Mouse (Mus musculus): ENCODE data around the gene Cdyl. TPM values are rescaled to one million over a fixed set of nuclear protein-coding genes. Genes with fewer than 3 reads are reported as not detected.

The Cdyl gene
- polyA plus RNA-seq, 1 experiment from 2014 or later, result 12.0 TPM

DNA sequence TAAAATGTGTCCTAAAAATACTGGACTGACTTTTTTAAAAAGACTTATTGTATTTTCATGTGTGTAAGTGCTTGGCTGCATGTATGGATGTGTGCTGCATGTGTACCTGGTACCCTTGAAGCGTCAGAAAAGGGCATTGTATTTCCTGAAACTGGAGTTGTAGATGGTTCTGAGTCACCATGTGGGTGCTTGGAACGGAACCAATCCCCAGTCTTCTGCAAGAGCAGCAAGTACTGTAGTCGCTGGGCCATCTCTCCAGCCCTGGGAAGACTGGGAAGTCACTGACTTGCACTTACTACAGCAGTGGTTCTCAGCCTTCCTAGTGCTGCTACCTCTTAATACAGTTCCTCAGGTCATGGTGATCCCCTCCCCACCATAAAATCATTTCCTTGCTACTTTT lies 122.1 kb downstream of the Cdyl start:
- Histone ChIP-seq H3K27ac (ENCODE audit: low read depth, low read length) (no peak overlapping the region), H3K9ac (ENCODE audit: low read depth, low read length) (no peak overlapping the region), H3K4me1 (replicated peaks; ENCODE audit: control insufficient read depth, insufficient read depth, low read length) (no peaks in the 10 kb centered on the region), H3K9me3 (ENCODE audit: control insufficient read depth, low read length) (no peaks in the 10 kb centered on the region), H3K36me3 (ENCODE audit: control insufficient read depth, insufficient read depth, low read length) (no peaks in the 10 kb centered on the region), H3K4me3 (ENCODE audit: low read depth, low read length) (no peak overlapping the region), H3K4me2 (replicated peaks; ENCODE audit: low read depth, low read length) (no peak overlapping the region), H3K27me3 (ENCODE audit: control insufficient read depth, insufficient read depth, low read length) (no peaks in the 10 kb centered on the region)
- no peak for ATAC-seq (ENCODE audit: low FRiP score)
- DNase-seq (ENCODE audit: low spot score), result no peak
- WGBS, result 79% methylated on average over 3 of the region's 3 CpGs

DNA sequence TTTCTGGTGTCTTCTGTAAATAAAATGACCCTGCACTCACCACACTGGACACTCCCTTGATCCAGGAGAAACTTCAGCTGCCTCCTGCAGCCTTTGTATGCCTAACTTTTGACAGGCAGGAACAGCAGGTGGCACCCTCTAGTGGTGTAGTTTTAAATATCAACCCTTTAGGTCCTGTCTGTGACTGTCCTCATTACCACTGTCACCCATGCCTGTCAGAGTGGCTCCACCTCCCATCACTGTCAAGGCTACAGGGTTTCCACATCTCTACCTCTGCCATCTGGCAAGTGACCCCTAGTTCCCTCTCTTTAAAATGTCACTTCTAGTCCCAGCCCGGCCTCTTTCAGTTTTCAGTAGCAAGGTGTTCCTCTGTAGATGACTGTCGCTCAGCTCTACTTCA lies 123.3 kb downstream of the Cdyl start:
- DNase-seq (ENCODE audit: low spot score) (peak; percentile 64), ATAC-seq (ENCODE audit: low FRiP score) (no peak)
- Histone ChIP-seq H3K27me3 (ENCODE audit: control insufficient read depth, insufficient read depth, low read length) (no peaks in the 10 kb centered on the region), H3K36me3 (ENCODE audit: control insufficient read depth, insufficient read depth, low read length) (no peaks in the 10 kb centered on the region), H3K9me3 (ENCODE audit: control insufficient read depth, low read length) (no peaks in the 10 kb centered on the region), H3K4me1 (replicated peaks; ENCODE audit: control insufficient read depth, insufficient read depth, low read length) (no peaks in the 10 kb centered on the region), H3K4me3 (ENCODE audit: low read depth, low read length) (no peak overlapping the region), H3K9ac (ENCODE audit: low read depth, low read length) (no peak overlapping the region), H3K4me2 (replicated peaks; ENCODE audit: low read depth, low read length) (no peak overlapping the region), H3K27ac (ENCODE audit: low read depth, low read length) (no peak overlapping the region)
- 80% methylated on average over 2 of the region's 2 CpGs for WGBS

DNA sequence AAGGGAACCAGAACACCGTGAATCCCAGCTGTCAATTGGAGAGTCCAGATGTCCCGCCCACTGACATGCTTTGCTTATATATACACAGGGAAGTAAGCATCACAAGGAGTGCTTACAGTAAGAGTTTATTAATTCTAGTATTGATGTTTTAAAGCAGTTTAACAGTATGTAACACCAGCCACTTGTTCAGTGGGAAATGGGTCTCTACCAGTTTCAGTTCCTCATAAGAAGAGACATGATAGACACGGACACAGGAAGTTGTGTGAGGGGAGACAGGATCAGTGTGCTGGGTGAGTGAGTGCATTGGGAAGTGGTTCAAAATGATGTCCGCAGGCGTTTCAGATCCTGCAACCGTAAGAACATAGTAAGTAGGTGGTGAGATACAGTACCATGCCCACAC lies 123.9 kb downstream of the Cdyl start:
- 90% methylated on average over 6 of the region's 6 CpGs for WGBS
- ATAC-seq (ENCODE audit: low FRiP score), result no peak
- no peaks in the 10 kb centered on the region for H3K36me3 ChIP-seq (ENCODE audit: control insufficient read depth, insufficient read depth, low read length)

DNA sequence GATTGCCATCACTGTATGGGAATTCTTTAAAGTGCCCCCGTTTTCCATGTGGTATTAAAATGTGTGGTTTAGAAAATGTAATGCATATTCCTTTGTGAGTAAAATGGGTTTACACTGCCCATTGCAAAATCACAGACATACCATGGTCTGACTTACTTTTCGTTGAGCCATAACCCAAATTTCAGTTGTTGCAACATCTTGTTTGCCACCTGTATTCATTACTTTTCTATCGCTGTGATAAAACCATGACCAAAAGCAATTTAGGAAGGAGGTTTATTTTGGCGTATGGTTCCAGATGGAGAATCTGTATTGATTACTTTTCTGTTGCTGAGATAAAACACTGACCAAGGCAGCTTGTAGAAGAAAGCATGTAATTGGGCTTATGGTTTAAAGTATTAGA lies 124.6 kb downstream of the Cdyl start:
- whole genome bisulfite sequencing, result 87% methylated on average over 4 of the region's 4 CpGs
- no peak overlapping the region for H3K4me3 ChIP-seq (ENCODE audit: low read depth, low read length)

More for the DNA sequence above, 123.9 kb downstream of the Cdyl start:
- Histone ChIP-seq H3K27me3 (ENCODE audit: control insufficient read depth, insufficient read depth, low read length) (no peaks in the 10 kb centered on the region), H3K4me3 (ENCODE audit: low read depth, low read length) (no peak overlapping the region), H3K9ac (ENCODE audit: low read depth, low read length) (no peak overlapping the region), H3K4me1 (replicated peaks; ENCODE audit: control insufficient read depth, insufficient read depth, low read length) (no peaks in the 10 kb centered on the region), H3K4me2 (replicated peaks; ENCODE audit: low read depth, low read length) (no peak overlapping the region), H3K27ac (ENCODE audit: low read depth, low read length) (no peak overlapping the region), H3K9me3 (ENCODE audit: control insufficient read depth, low read length) (no peaks in the 10 kb centered on the region)
- no peak for DNase-seq (ENCODE audit: low spot score)

DNA sequence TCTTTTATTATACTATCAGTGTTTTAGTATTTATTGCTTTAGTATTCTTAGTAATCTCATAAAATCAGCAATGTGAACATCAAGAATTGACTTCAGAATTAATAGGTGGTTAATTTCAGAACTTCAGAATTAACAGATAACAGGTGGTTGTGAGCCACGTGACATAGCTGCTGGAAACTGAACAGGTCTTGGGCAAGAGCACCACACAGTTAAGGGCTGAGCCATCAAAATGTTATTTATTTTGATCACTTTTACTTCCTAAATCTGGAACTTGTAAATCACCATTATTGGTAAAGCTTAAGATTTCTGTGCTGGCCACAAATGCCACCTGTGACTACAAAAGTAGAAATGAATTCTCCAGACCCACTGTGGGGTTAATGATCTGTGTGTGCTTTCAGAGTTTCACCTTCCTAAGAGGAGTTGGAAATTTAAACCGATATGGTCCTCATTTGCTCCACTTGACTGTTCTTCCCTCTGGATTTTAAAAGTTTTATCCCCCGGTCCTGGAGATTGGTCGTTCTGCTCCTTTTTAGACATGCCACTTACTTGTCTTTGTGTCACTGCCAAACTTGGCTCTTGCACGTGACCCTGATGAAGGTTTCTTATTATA lies 125.8 kb downstream of the Cdyl start:
- ATAC-seq (ENCODE audit: low FRiP score) (no peak), DNase-seq (ENCODE audit: low spot score) (no peak)
- 85% methylated on average over 5 of the region's 5 CpGs for WGBS
- Histone ChIP-seq H3K9ac (ENCODE audit: low read depth, low read length) (no peak overlapping the region), H3K36me3 (ENCODE audit: control insufficient read depth, insufficient read depth, low read length) (no peaks in the 10 kb centered on the region), H3K4me2 (replicated peaks; ENCODE audit: low read depth, low read length) (no peak overlapping the region), H3K27ac (ENCODE audit: low read depth, low read length) (no peak overlapping the region), H3K4me1 (replicated peaks; ENCODE audit: control insufficient read depth, insufficient read depth, low read length) (no peaks in the 10 kb centered on the region), H3K4me3 (ENCODE audit: low read depth, low read length) (no peak overlapping the region), H3K27me3 (ENCODE audit: control insufficient read depth, insufficient read depth, low read length) (no peaks in the 10 kb centered on the region), H3K9me3 (ENCODE audit: control insufficient read depth, low read length) (no peaks in the 10 kb centered on the region)

More for the DNA sequence above, 124.6 kb downstream of the Cdyl start:
- DNase-seq (ENCODE audit: low spot score) (no peak), ATAC-seq (ENCODE audit: low FRiP score) (no peak)
- H3K4me2 ChIP-seq (replicated peaks; ENCODE audit: low read depth, low read length), result no peak overlapping the region
- H3K9me3 ChIP-seq (ENCODE audit: control insufficient read depth, low read length), result no peaks in the 10 kb centered on the region
- no peak overlapping the region for H3K9ac ChIP-seq (ENCODE audit: low read depth, low read length)
- H3K4me1 ChIP-seq (replicated peaks; ENCODE audit: control insufficient read depth, insufficient read depth, low read length), result no peaks in the 10 kb centered on the region
- H3K27ac ChIP-seq (ENCODE audit: low read depth, low read length), result no peak overlapping the region
- no peaks in the 10 kb centered on the region for H3K36me3 ChIP-seq (ENCODE audit: control insufficient read depth, insufficient read depth, low read length)
- H3K27me3 ChIP-seq (ENCODE audit: control insufficient read depth, insufficient read depth, low read length), result no peaks in the 10 kb centered on the region

DNA sequence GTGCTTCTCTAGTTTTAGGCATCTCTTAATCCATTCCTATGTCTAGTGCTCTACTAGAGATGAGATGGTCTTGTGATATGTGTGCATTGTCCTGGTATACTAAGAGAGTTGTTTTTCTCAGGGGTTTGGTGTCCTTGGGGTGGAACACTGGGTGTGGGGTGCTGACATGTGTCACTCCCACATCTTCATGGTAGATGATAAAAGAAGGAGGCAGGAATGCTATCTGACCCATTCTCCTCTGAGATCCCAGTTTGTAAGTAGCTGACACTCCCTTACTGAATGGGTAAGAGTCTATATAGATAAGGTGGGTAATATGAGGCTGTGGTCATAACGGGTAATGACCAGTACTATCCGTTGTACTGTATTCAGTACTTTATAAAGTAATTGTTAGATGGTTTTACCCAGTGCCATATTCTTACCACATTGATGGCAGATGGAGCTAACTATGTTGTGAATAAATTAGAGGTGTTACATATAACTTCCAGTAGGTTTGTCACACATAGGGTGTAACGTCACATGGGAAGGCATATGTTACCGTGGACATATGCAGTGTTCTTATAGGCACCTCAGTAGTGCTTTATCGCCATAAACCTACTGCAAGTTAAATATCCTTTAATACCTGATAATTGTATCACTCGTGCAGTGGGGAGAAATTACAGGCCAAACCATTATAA lies 127.2 kb downstream of the Cdyl start:
- DNase-seq (ENCODE audit: low spot score), result no peak
- 96% methylated on average over 6 of the region's 6 CpGs for WGBS
- H3K4me1 ChIP-seq (replicated peaks; ENCODE audit: control insufficient read depth, insufficient read depth, low read length), result no peaks in the 10 kb centered on the region
- no peaks in the 10 kb centered on the region for H3K9me3 ChIP-seq (ENCODE audit: control insufficient read depth, low read length)
- ATAC-seq (ENCODE audit: low FRiP score), result no peak
- H3K36me3 ChIP-seq (ENCODE audit: control insufficient read depth, insufficient read depth, low read length), result no peaks in the 10 kb centered on the region
- no peak overlapping the region for H3K4me2 ChIP-seq (replicated peaks; ENCODE audit: low read depth, low read length)
- H3K9ac ChIP-seq (ENCODE audit: low read depth, low read length), result no peak overlapping the region
- H3K27ac ChIP-seq (ENCODE audit: low read depth, low read length), result no peak overlapping the region
- no peaks in the 10 kb centered on the region for H3K27me3 ChIP-seq (ENCODE audit: control insufficient read depth, insufficient read depth, low read length)
- no peak overlapping the region for H3K4me3 ChIP-seq (ENCODE audit: low read depth, low read length)

DNA sequence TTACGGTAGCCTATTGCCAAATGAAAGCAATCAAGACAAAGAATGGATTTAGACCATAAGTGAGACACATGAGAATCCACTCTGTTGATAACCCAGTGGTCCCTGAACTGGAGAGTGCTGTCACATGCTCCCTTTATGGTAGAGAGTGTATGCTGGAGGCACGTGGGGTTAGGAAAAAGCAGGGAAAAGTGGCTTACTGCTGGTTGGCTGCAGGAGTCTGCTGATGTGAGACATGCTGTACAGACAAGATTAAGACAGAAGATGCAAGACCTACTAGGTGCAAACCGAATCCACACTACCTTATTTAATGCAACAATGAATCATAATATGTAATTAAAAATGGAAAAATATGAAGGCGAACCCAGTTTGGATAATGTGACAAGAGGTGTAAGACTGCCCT lies 129.9 kb downstream of the Cdyl start:
- 87% methylated on average over 4 of the region's 4 CpGs for WGBS
- Histone ChIP-seq H3K4me1 (replicated peaks; ENCODE audit: control insufficient read depth, insufficient read depth, low read length) (no peaks in the 10 kb centered on the region; the same call in 1 of the 2 replicates), H3K4me2 (replicated peaks; ENCODE audit: low read depth, low read length) (no peak overlapping the region), H3K9me3 (ENCODE audit: control insufficient read depth, low read length) (no peaks in the 10 kb centered on the region), H3K27me3 (ENCODE audit: control insufficient read depth, insufficient read depth, low read length) (no peaks in the 10 kb centered on the region), H3K9ac (ENCODE audit: low read depth, low read length) (no peak overlapping the region), H3K27ac (ENCODE audit: low read depth, low read length) (no peak overlapping the region), H3K36me3 (ENCODE audit: control insufficient read depth, insufficient read depth, low read length) (no peaks in the 10 kb centered on the region), H3K4me3 (ENCODE audit: low read depth, low read length) (no peak overlapping the region)
- no peak for DNase-seq (ENCODE audit: low spot score)
- ATAC-seq (ENCODE audit: low FRiP score), result no peak

DNA sequence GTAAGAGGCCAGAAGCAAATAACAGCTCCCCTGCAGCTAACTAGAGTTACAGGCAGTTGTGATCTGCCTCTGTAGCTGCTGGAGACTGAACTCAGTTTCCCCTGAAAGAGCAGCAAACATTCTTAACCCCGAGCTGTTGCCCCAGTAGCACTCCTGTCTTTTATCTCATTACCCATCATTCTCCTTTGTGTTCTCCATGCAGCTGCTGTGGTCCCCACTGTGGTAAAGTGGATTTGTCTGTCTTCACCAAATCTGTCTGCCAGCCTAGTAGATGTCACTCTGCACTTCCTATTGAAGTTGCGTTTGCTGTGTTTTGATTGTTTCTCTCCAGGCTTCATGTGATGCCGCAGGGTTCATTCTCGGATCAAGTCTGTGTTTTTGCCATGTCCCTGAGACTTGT lies 130.8 kb downstream of the Cdyl start:
- Histone ChIP-seq H3K9me3 (ENCODE audit: control insufficient read depth, low read length) (no peaks in the 10 kb centered on the region), H3K36me3 (ENCODE audit: control insufficient read depth, insufficient read depth, low read length) (no peaks in the 10 kb centered on the region), H3K4me3 (ENCODE audit: low read depth, low read length) (no peak overlapping the region), H3K9ac (ENCODE audit: low read depth, low read length) (no peak overlapping the region), H3K4me1 (replicated peaks; ENCODE audit: control insufficient read depth, insufficient read depth, low read length) (no peaks in the 10 kb centered on the region; the same call in 1 of the 2 replicates), H3K4me2 (replicated peaks; ENCODE audit: low read depth, low read length) (no peak overlapping the region), H3K27me3 (ENCODE audit: control insufficient read depth, insufficient read depth, low read length) (no peaks in the 10 kb centered on the region), H3K27ac (ENCODE audit: low read depth, low read length) (no peak overlapping the region)
- 65% methylated on average over 4 of the region's 4 CpGs for WGBS
- ATAC-seq (ENCODE audit: low FRiP score) (no peak), DNase-seq (ENCODE audit: low spot score) (no peak)

DNA sequence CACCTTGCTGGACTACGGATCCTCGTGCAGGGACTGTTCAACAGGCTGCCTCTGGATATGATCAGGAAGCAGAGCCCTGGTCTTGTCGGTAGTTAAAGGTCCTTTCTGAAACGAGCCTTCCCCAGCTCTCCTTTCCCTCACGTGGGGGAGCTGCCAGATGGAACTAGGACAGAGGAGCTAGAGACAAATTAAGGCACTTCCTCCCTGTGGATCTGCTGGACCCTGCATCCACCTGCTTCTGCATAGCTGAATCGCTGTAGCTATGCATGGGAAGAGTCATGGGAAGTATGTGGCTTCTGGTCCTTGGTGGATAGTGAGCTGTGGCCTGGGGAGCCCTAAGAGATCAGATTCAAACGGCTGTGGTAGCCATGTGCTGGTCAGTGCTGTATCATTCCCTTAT lies 134.7 kb downstream of the Cdyl start:
- Histone ChIP-seq H3K4me2 (replicated peaks; ENCODE audit: low read depth, low read length) (no peak overlapping the region), H3K9me3 (ENCODE audit: control insufficient read depth, low read length) (no peaks in the 10 kb centered on the region), H3K9ac (ENCODE audit: low read depth, low read length) (no peak overlapping the region), H3K4me3 (ENCODE audit: low read depth, low read length) (no peak overlapping the region), H3K36me3 (ENCODE audit: control insufficient read depth, insufficient read depth, low read length) (no peaks in the 10 kb centered on the region), H3K4me1 (replicated peaks; ENCODE audit: control insufficient read depth, insufficient read depth, low read length) (no peaks in the 10 kb centered on the region; the same call in 1 of the 2 replicates), H3K27ac (ENCODE audit: low read depth, low read length) (no peak overlapping the region), H3K27me3 (ENCODE audit: control insufficient read depth, insufficient read depth, low read length) (no peaks in the 10 kb centered on the region)
- 67% methylated on average over 7 of the region's 7 CpGs for WGBS
- DNase-seq (ENCODE audit: low spot score), result no peak
- no peak for ATAC-seq (ENCODE audit: low FRiP score)

Measured in hindbrain, embryonic 11.5 days (tissue).